Mouse (Mus musculus) c-Kit-positive CD71-positive TER-119-positive erythroid progenitor cells, embryonic 14.5 days (primary cell): ENCODE results near the gene Prdm5.

Source experiments
- DNase-seq: peaks from one replicate; pipeline ENCODE4 v3.0.0-alpha.2; 2013; ENCODE audit warnings: low spot score

Gene Prdm5

DNA sequence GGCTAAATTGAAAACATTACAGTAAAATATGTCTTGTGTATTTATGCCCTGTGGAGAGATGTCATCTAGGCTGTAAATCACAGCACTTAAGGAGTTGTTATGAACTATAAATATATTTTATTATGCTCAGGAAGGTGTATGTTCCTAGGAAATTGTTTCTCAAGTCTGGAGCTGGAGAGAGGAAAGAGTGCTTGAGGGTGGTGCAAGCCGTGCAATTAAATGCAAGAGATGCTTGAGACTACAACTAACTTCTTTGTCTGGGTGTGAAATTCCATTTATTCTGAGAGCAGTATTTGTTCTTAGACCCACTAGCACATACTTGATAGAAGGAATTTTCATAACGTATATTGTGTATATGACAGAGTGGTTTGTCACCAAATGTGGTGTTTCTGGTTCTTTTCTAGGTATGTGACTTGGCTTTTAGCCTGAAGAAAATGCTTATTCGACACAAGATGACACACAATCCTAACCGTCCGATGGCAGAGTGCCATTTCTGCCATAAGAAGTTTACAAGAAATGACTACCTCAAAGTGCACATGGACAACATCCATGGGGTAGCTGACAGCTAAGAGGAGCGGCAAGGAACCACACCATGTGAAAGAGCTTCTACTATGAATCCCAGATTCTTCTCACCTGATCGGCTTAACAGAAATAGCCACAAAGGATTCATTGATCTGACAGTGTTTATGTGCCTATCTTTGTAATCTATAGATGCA is 156.9 kb downstream of the Prdm5 start:
- DNase-seq, result no peak

DNA sequence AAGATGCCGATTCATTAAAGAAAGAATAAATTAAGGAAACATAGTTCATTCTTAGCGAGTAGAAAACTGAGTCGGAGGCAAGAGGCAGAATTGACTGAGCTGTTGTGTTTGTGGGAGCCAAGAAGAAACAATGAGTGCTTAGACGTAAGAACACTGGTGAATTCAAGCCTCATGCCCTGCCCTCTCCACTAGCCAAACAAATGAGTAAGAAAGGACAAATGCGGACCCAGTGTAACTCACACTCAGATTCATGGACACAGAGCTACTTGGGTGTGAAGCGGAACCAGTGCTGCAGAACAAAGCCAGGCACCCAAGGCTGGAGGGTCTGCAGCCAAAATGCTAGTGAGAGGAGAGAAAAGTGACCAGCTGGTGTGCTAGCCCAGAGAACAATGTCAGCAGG is 171.7 kb downstream of the Prdm5 start:
- no peak for DNase-seq

- DNase-seq, result no peak
Observed at GRCm38 (mm10) chr6:65952309-65952708, 173.5 kb downstream of the Prdm5 start, which contains the start of gene 4930544G11Rik. TSS of gene 4930544G11Rik (plus strand) at chr6:65952609.

GRCm38 (mm10) chr6:65969386-65970111 is 190.8 kb downstream of the Prdm5 start:
- no peak for DNase-seq

GRCm38 (mm10) chr6:65970410-65970809 is 191.6 kb downstream of the Prdm5 start:
- DNase-seq, result no peak
